Mouse (Mus musculus): ENCODE results near the gene Nceh1.

DNA sequence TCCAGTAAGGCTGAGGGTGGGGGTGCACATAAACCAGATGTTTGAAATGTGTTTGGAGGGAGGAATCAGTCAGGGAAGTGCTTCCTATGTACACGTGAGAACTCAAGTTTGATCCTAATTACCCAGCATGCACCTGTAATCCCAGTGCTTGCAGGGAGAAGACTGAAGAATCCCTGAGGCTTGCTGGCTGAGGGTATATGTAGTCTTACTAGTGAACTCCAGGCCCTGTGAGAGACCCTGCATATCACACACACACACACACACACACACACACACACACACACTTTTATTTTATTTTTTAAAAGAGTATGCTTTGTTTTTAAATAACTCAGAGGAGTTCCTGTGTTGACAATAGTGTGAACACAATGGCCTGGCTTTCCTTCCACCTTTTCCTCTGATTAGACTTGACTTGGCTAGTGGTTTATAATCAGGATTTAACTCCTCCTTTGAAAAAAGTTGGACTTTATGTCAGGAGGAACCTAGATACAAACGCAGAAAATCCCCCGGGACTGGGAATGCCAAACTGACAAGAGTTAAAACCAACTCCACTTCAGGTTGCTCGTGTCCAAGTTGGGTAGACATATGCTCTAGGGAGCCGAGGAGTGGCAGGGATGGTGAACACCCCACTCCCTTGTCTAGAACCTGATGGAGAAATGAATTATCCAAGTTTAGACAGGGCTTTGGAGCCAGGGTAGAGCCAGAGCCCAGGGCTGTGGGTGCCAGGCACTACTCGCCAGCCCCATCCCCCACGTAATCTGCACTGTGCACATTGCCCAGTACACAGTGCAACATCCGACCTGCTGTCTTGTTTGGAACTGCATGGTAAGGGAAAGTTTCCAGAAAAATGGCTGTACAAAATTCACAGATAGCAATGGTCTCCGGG, 138.1 kb downstream of the Nceh1 start:
- TF ChIP-seq POLR2A (IDR thresholded peaks at IDR 0.05; ENCODE audit: control insufficient read depth, low read depth, low read length) (no peak), CTCF (IDR thresholded peaks at IDR 0.05; ENCODE audit: control insufficient read depth, insufficient read depth, insufficient replicate concordance, low read depth, low read length) (no peak)

All from testis, adult 2 months (tissue).